Mouse (Mus musculus) intestine, embryonic 16.5 days (tissue): ENCODE measurements at regions not wholly inside any gene's neighbourhood (a gene's known extent, or its start where the extent isn't known, plus 50 kb on each side); places are given as distances from the start of the nearest gene placed in this dataset.

Experiments used
- ATAC-seq: fragments of 200-750 bp; cut with Nextera tagmentation; 2 replicates; pipeline ENCODE4 v1.8.0; 2017; ENCODE audit warnings: moderate TSS enrichment, moderate library complexity
- H3K27ac ChIP-seq: fragments of 300-500 bp; sonication (generic); 2 replicates; pipeline ENCODE4 v1.5.1; 2014; ENCODE audit warnings: mild to moderate bottlenecking, low read length
- H3K27me3 ChIP-seq: fragments of 300-500 bp; sonication (generic); replicated peaks from 2 replicates; pipeline ENCODE4 v1.6.1; 2014; ENCODE audit warnings: low read length, control low read depth, mixed read lengths; ENCODE audit not compliant: control insufficient read depth, insufficient read depth
- H3K36me3 ChIP-seq: fragments of 300-500 bp; sonication (generic); 2 replicates; pipeline ENCODE4 v1.6.1; 2014; ENCODE audit warnings: low read length, control low read depth; ENCODE audit not compliant: control insufficient read depth, insufficient read depth
- H3K4me1 ChIP-seq: fragments of 300-500 bp; sonication (generic); 2 replicates; pipeline ENCODE4 v1.6.1; 2014; ENCODE audit warnings: low read length, control low read depth, mixed read lengths; ENCODE audit not compliant: control insufficient read depth, insufficient read depth
- H3K4me2 ChIP-seq: fragments of 300-500 bp; sonication (generic); 2 replicates; pipeline ENCODE4 v1.6.1; 2014; ENCODE audit warnings: low read depth, low read length, control low read depth
- H3K4me3 ChIP-seq: fragments of 300-500 bp; sonication (generic); 2 replicates; pipeline ENCODE4 v1.5.1; 2014; ENCODE audit warnings: mild to moderate bottlenecking, low read length
- H3K9ac ChIP-seq: fragments of 300-500 bp; sonication (generic); 2 replicates; pipeline ENCODE4 v1.6.1; 2014; ENCODE audit warnings: low read depth, low read length
- H3K9me3 ChIP-seq: fragments of 300-500 bp; sonication (generic); 2 replicates; pipeline ENCODE4 v1.6.1; 2016; ENCODE audit warnings: low read length, control low read depth; ENCODE audit not compliant: control insufficient read depth
- WGBS: fragments of 180-500 bp; shearing (Covaris S2); extraction: QIAGEN DNeasy Blood & Tissue Kit; methylation state at CpG from one replicate; pipeline ENCODE4 v1.1.7; 2014; 5-methylcytosine and 5-hydroxymethylcytosine counted together

DNA sequence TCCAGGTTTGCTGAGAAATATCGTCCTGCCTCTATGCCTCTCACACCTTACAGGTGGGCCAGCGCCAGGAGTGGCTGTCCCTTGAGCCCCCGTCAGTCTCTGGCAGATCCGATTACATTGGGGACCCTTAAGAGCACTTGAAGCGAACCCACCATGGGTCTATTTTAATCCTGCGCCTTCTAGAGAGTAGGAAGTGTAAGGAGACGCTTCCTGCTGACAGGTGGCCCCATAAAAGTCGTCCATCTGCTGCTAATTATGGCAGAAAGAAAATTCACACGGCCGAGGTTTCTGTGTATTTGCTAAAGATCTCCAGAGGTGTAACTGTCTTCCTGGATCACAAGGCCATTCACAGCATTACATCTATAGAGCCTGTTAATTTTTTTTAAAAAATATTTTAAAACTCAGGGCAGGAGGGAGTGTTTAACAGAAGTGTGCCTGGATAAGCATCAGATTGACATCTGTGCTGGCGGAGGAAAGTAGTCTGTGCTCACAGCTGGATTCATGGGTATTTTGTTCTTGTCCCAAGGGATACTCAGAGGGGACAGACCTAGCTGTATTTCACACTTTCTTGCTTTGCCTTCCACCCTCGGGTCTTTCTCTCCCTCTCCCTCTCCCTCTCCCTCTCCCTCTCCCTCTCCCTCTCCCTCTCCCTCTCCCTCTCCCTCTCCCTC is 394.9 kb downstream of the Vps13c start:
- no peak overlapping the region for H3K4me2 ChIP-seq
- H3K27me3 ChIP-seq: no peaks in the 10 kb centered on the region
- no peak for ATAC-seq
- no peaks in the 10 kb centered on the region for H3K9me3 ChIP-seq
- H3K4me3 ChIP-seq: no peak overlapping the region
- WGBS: 36% methylated on average over 12 of the region's 12 CpGs
- H3K9ac ChIP-seq: no peak overlapping the region
- H3K4me1 ChIP-seq: no peaks in the 10 kb centered on the region
- H3K36me3 ChIP-seq: no peaks in the 10 kb centered on the region
- no peak overlapping the region for H3K27ac ChIP-seq

DNA sequence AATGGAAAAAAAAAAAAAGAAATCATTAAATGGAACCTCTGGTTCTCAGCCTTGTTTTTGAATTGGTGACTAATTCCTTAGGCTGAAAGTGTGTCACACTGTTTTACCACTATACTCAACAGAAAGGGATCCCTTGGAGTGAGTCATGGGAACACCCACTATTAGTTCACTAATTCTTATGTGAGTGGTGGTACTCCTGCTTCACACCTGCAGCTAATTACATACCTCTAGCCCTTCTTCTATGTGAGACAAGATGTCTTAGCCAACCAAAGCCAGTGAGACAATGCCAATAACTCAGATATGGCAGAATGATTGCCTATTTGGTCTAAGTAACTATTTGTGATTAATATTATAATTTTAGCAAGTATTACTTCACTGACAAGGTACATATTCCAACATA is 398.9 kb downstream of the Vps13c start:
- H3K27me3 ChIP-seq: no peaks in the 10 kb centered on the region
- no peak for ATAC-seq

DNA sequence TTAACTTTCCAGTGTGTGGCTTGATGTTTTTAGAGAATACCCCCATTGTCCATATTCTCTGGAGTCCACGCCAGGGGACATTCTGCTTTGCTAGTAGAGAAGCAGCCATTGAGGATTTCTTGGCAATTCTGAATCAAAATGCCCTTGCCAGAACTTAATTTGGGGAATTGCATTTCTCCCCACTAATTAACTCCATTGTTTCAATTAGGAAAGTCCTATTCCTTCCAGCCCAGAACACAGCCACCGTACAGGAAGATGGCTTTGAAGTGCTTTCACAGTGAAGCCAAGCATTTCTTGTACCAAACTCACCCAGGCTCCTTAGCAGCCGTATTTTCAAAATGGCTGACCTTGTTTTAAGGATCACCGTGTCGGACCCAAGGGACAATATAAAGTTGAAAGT is 399.4 kb downstream of the Vps13c start:
- no peaks in the 10 kb centered on the region for H3K4me1 ChIP-seq
- 85% methylated on average over 5 of the region's 5 CpGs for WGBS
- H3K4me2 ChIP-seq: no peak overlapping the region
- no peaks in the 10 kb centered on the region for H3K27me3 ChIP-seq
- no peak overlapping the region for H3K4me3 ChIP-seq
- no peak overlapping the region for H3K9ac ChIP-seq
- no peak overlapping the region for H3K27ac ChIP-seq
- H3K36me3 ChIP-seq: no peaks in the 10 kb centered on the region
- no peak for ATAC-seq
- no peaks in the 10 kb centered on the region for H3K9me3 ChIP-seq

More for the DNA sequence above, 398.9 kb downstream of the Vps13c start:
- no peak overlapping the region for H3K4me3 ChIP-seq
- H3K27ac ChIP-seq: no peak overlapping the region
- H3K4me2 ChIP-seq: no peak overlapping the region
- no peaks in the 10 kb centered on the region for H3K9me3 ChIP-seq
- no peaks in the 10 kb centered on the region for H3K4me1 ChIP-seq
- no peak overlapping the region for H3K9ac ChIP-seq
- no peaks in the 10 kb centered on the region for H3K36me3 ChIP-seq

- no peak overlapping the region for H3K27ac ChIP-seq
- no peaks in the 10 kb centered on the region for H3K9me3 ChIP-seq
- no peak for ATAC-seq
- H3K4me3 ChIP-seq: no peak overlapping the region
- no peaks in the 10 kb centered on the region for H3K36me3 ChIP-seq
- WGBS: 81% methylated on average over 16 of the region's 16 CpGs
- H3K9ac ChIP-seq: no peak overlapping the region
- no peaks in the 10 kb centered on the region for H3K27me3 ChIP-seq
- H3K4me2 ChIP-seq: no peak overlapping the region
- no peaks in the 10 kb centered on the region for H3K4me1 ChIP-seq
These were observed 403.6 kb upstream of the Rora start for GRCm38 (mm10) chr9:68250011-68250410.

DNA sequence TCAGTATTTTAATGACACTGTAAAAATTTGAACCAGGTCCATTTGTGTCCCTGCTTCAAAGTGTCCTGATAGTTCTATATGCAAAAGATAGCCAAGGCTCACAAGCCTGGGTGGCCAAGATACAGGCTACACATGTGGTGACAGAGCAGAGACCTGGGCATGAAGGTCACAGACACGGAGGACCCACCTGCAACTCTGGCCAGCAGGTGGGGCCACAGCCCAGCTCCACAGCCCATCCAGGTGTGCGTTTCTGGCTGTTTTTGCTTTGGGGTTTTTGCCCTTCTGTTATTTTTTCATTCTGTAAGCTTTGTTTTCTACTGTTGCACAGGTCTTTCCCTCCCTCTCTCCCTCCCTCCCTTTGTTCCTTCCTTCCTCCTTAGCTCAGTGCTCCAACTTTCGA is 399.4 kb upstream of the Rora start:
- Histone ChIP-seq H3K27me3 (no peaks in the 10 kb centered on the region), H3K9ac (no peak overlapping the region), H3K27ac (no peak overlapping the region), H3K36me3 (no peaks in the 10 kb centered on the region), H3K4me1 (no peaks in the 10 kb centered on the region), H3K4me3 (no peak overlapping the region), H3K4me2 (no peak overlapping the region), H3K9me3 (no peaks in the 10 kb centered on the region)
- 56% methylated on average over 3 of the region's 3 CpGs for WGBS
- no peak for ATAC-seq

GRCm38 (mm10) chr9:68268551-68268950 is 385.0 kb upstream of the Rora start:
- WGBS: 77% methylated on average over 18 of the region's 18 CpGs
- no peaks in the 10 kb centered on the region for H3K4me1 ChIP-seq
- no peaks in the 10 kb centered on the region for H3K9me3 ChIP-seq
- no peaks in the 10 kb centered on the region for H3K27me3 ChIP-seq
- no peak overlapping the region for H3K27ac ChIP-seq
- no peaks in the 10 kb centered on the region for H3K36me3 ChIP-seq
- ATAC-seq: no peak
- H3K4me3 ChIP-seq: no peak overlapping the region
- H3K9ac ChIP-seq: no peak overlapping the region
- no peak overlapping the region for H3K4me2 ChIP-seq

- Histone ChIP-seq H3K4me2 (no peak overlapping the region), H3K36me3 (no peaks in the 10 kb centered on the region), H3K27me3 (no peaks in the 10 kb centered on the region), H3K27ac (peak overlapping the region; percentile 43; the same call in 1 of the 2 replicates), H3K9me3 (no peaks in the 10 kb centered on the region), H3K4me1 (no peaks in the 10 kb centered on the region), H3K4me3 (no peak overlapping the region), H3K9ac (no peak overlapping the region)
- WGBS: 46% methylated on average over 7 of the region's 7 CpGs
- 0 out of 2 replicates have a peak, but pooled peaks have one; percentile 52 for ATAC-seq
These were observed 351.2 kb upstream of the Rora start for GRCm38 (mm10) chr9:68302232-68302925.

GRCm38 (mm10) chr9:68330721-68331120 is 322.9 kb upstream of the Rora start:
- H3K36me3 ChIP-seq: no peaks in the 10 kb centered on the region
- H3K9me3 ChIP-seq: no peaks in the 10 kb centered on the region
- no peak for ATAC-seq
- no peak overlapping the region for H3K4me2 ChIP-seq
- no peak overlapping the region for H3K27ac ChIP-seq
- no peak overlapping the region for H3K4me3 ChIP-seq
- H3K27me3 ChIP-seq: no peaks in the 10 kb centered on the region
- WGBS: 52% methylated on average over 3 of the region's 3 CpGs
- no peaks in the 10 kb centered on the region for H3K4me1 ChIP-seq
- no peak overlapping the region for H3K9ac ChIP-seq

- Histone ChIP-seq H3K9me3 (no peaks in the 10 kb centered on the region), H3K4me1 (no peaks in the 10 kb centered on the region)
- 46% methylated on average over 3 of the region's 3 CpGs for WGBS
These were observed 312.7 kb upstream of the Rora start for GRCm38 (mm10) chr9:68340921-68341320.

More at GRCm38 (mm10) chr9:68340921-68341320, 312.7 kb upstream of the Rora start:
- Histone ChIP-seq H3K27me3 (no peaks in the 10 kb centered on the region), H3K4me3 (no peak overlapping the region), H3K27ac (no peak overlapping the region), H3K9ac (no peak overlapping the region), H3K4me2 (no peak overlapping the region), H3K36me3 (no peaks in the 10 kb centered on the region)
- ATAC-seq: no peak
